Comparison of ENCODE assay signal across 6 mouse cellular contexts in the genomic region with DNA sequence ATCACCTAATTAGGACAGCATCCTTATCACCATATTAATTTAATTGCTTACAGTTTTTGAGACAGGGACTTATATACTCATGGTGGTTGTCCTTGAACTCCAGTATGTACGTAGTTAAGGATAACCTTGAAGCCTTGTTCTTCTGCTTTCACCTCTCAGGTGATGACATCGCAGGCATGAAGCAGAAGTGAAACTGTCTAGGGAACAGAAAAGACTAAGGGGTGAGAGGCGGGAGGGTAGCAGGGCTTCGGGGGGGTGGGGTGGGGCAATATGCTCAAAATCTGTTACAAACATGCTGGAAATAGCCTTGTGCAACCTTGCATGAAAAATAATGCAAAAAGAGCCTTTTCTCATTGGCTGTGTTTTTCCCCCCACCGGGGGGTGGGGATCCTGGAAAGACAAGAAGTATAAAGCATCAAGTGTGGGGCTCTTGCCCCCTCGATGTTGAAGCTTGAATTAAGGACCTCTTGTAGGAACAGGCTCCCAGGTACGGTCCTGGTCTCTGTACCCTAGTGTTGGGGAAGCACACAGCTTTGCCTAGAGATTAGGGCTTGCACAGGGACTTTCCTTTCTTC.
DNase-seq lines count a peak whose midpoint lies in the region; ATAC-seq and TF ChIP-seq lines count a peak whose summit lies in the region.
"Not testable (repeated sequence)": the region's sequence is repeated elsewhere in the genome, so short reads cannot be mapped to it uniquely, and the experiment has no call there.

No protein-coding gene starts in this region.

- H3K36me3 ChIP-seq in CH12.LX (replicated peaks in 1 of 2; ENCODE audit: control insufficient read depth in 1 of 2, insufficient read depth in 1 of 2, low read length in 1 of 2); splenic B cell, adult 2 months (ENCODE audit: control insufficient read depth, insufficient read depth, low read length, poor library complexity, severe bottlenecking): not testable (repeated sequence)

- not testable (repeated sequence) for TF ChIP-seq RAD21 in CH12.LX (IDR thresholded peaks at IDR 0.05; ENCODE audit: low read depth, low read length)

- not testable (repeated sequence) for H3K4me3 ChIP-seq in CH12.LX (replicated peaks in 1 of 3; ENCODE audit: low read depth in 2 of 3, low read length in 2 of 3, poor library complexity in 1 of 3)

- ATAC-seq in megakaryocyte progenitor cell, adult 5-6 weeks (replicated peaks; ENCODE audit: poor library complexity) = 0 out of 2 replicates have a peak, but pooled peaks have one; percentile 34

- H3K4me2 ChIP-seq in CH12.LX (ENCODE audit: insufficient read depth, low read depth, poor library complexity, severe bottlenecking) = peak overlapping the region; percentile 16; the same call in 1 of the 2 replicates

- H3K9ac ChIP-seq in CH12.LX (ENCODE audit: insufficient read depth, low read depth) = not testable (repeated sequence)

- H3K27ac ChIP-seq in CH12.LX (ENCODE audit: insufficient read depth, low read depth) = peak overlapping the region; percentile 38; the same call in 1 of the 2 replicates

- H3K27me3 ChIP-seq in CH12.LX (replicated peaks); splenic B cell, adult 2 months (ENCODE audit: control insufficient read depth, insufficient read depth, low read length, poor library complexity, severe bottlenecking): not testable (repeated sequence)

- H3K9me3 ChIP-seq in CH12.LX (replicated peaks; ENCODE audit: low read length) = not testable (repeated sequence)

- peaks cover 0 to 15% of the 10 kb centered on the region in 2 experiments; a peak in 2 of 4 replicates for H3K4me1 ChIP-seq in CH12.LX (ENCODE audit: control insufficient read depth in 1 of 2, insufficient read depth in 2 of 2)

- DNase-seq in CH12.LX (ENCODE audit: extremely low read depth) = peak; percentile 75
- DNase-seq in heart, adult 11 months = peak; percentile 89
- DNase-seq in spleen, adult 12 weeks (ENCODE audit: low spot score) = peak; percentile 18
- DNase-seq in spleen, postnatal 14 days (ENCODE audit: low spot score in 2 of 2) = peak; percentile 28 to 29
- peak; percentile 80 for DNase-seq in splenic B cell, adult 2 months (ENCODE audit: low read depth, low spot score)

- H3K79me2 ChIP-seq in CH12.LX (replicated peaks; ENCODE audit: control insufficient read depth, extremely low read depth, insufficient read depth, poor library complexity, severe bottlenecking) = not testable (repeated sequence)

- in situ Hi-C loops in CH12.LX (cut with MboI; ENCODE audit: low pct_ligation_motif_present, low pct_unique_long_range_greater_than_20kb, low sequenced_read_pairs) = not testable (repeated sequence)

- dilution Hi-C loops in CH12.LX (cut with MboI; ENCODE audit: extremely low pct_ligation_motif_present, extremely low pct_unique_long_range_greater_than_20kb, low sequenced_read_pairs) = not testable (repeated sequence)

- not testable (repeated sequence) for TF ChIP-seq CTCF in CH12.LX (conservative IDR thresholded peaks at IDR 0.05 in 1 of 2, IDR thresholded peaks at IDR 0.05 in 1 of 2; ENCODE audit: low read depth in 2 of 2, low read length in 2 of 2)

- TF ChIP-seq EP300 in CH12.LX (IDR thresholded peaks at IDR 0.05; ENCODE audit: low read length) = peak; percentile 64; the same call in 1 of the 2 replicates

- not testable (repeated sequence) for TF ChIP-seq POLR2A in CH12.LX (IDR thresholded peaks at IDR 0.05; ENCODE audit: low read depth, low read length)

TF ChIP-seq in CH12.LX, 34 proteins besides CTCF, POLR2A, EP300 and RAD21:
- peak; percentile 58; the same call in 1 of the 2 replicates for TF ChIP-seq CHD2 (IDR thresholded peaks at IDR 0.05; ENCODE audit: low read length)
- peak; percentile 33; the same call in 1 of the 2 replicates for TF ChIP-seq MEF2A (IDR thresholded peaks at IDR 0.05; ENCODE audit: borderline replicate concordance, low read depth, low read length)
- TF ChIP-seq ETS1 (conservative IDR thresholded peaks at IDR 0.05; ENCODE audit: low read depth, low read length) = peak; percentile 10; the same call in 1 of the 2 replicates
- 0 out of 2 replicates have a peak, but pooled peaks have one; percentile 29 for TF ChIP-seq MAZ (IDR thresholded peaks at IDR 0.05; ENCODE audit: low read depth, low read length)
- TF ChIP-seq JUN (IDR thresholded peaks at IDR 0.05; ENCODE audit: insufficient read depth, low read depth, low read length) = 0 out of 2 replicates have a peak, but pooled peaks have one; percentile 3
- peak; percentile 69 for TF ChIP-seq IRF4 (IDR thresholded peaks at IDR 0.05; ENCODE audit: low read depth, low read length)
- 0 out of 2 replicates have a peak, but pooled peaks have one; percentile 24 for TF ChIP-seq MYC (IDR thresholded peaks at IDR 0.05; ENCODE audit: low read depth, low read length)

Comparison
In these comparisons a context has a peak if more than half of its experiments do, and no peak if none do; other contexts are left out.
1. DNase-seq: peak in every context shown above with its lines; median percentile 89 in heart, adult 11 months; 80 in splenic B cell, adult 2 months; 75 in CH12.LX; 28 in spleen, postnatal 14 days; 18 in spleen, adult 12 weeks.